Mouse (Mus musculus) cortical plate, adult 2 months (tissue): Measurements from ENCODE around the gene Add3.

Source experiments
- CTCF ChIP-seq: fragments of 200-500 bp; IDR thresholded peaks from 2 replicates; pipeline ENCODE4 v1.5.1; 2011; ENCODE audit warnings: mild to moderate bottlenecking, control low read depth, low read length; ENCODE audit not compliant: insufficient read depth; ENCODE audit errors: extremely low read depth
- POLR2A ChIP-seq: fragments of 200-500 bp; IDR thresholded peaks from 2 replicates; pipeline ENCODE4 v1.6.1; 2011; ENCODE audit warnings: mild to moderate bottlenecking, low read length, control low read depth; ENCODE audit not compliant: insufficient read depth; ENCODE audit errors: extremely low read depth

DNA sequence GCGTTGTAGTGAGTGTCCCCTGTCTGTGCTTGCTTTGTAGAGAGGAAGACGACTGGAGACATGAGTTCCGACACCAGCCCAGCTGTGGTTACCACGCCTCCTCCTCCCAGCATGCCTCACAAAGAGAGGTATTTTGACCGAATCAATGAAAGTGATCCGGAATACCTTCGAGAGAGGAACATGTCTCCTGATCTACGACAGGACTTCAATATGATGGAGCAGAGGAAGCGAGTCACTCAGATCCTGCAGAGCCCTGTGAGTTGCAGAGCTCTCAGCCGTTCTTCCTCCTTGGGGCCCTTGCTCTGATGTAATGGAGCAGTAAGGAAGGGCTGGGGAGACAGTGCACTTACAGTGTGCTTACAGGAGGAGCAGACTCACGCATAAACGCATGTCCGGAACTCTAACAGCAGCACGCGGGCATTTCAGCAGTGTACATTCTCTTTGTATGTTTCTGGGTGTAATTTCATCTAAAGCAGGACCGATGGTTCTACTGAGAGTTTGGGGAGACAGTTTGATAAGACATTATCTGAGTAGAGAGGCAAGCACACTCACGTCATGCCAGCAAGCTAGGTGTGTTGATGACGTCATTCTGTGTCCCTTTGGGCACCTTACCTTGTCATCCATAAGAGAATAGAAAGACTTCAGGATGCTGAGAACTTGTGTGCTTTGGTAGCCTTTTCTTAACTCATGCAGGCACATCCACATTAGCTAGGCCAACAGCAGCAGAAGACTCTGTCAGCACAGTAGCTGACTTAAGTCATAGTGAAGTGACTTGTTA, 76.7 kb downstream of the Add3 start:
- TF ChIP-seq CTCF (no peak), POLR2A (no peak)
